Mouse (Mus musculus) central nervous system, embryonic 14 days (tissue): ENCODE measurements around the gene Rpl13a. TPM values are rescaled to one million over a fixed set of nuclear protein-coding genes. Genes with fewer than 3 reads are reported as not detected.

Experiments used
- polyA plus RNA-seq: library from polyadenylated mRNA; depleted of rRNA; stranded (reverse); fragments of >200 nt; gene quantifications from 2 replicates; pipeline ENCODE4 v1.2.3, GENCODE M21; 2012; rRNA removed

Rpl13a gene
- 2,227 and 2,905 TPM in 2 replicates for polyA plus RNA-seq

DNA sequence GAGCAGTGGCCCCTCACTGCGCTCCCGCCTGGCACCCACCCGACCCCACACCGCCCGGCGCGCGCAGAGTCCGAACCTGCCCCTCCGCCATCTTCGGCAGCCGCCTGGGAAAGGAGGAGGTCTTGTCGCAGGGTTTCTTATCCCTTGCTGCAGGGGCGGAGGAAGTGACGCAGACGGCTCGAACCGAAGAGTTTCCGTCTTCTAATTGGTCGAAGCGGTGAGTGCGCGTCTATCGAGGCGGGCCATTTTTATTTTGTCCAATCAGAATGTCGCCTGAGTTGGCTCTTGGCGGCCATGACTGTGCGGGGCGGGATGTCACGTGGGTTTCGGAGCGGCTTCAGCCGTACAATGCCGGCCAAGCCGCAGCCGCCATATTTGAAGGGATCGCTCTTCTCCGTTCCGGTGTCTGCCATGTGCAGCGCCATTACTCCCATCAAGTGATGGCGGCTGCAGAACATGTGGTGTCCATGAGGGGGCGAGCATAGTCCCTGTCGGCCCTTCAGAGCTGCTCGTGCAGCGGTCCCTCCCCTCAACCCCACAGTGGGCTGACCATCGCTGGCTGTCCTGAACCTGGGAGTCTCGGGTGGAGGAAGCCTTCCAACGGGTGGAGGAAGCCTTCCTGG is at the start of gene Rpl13a:
TSS of gene Rpl13a (minus strand) at position 138 of the 623 bp plus-strand sequence.

DNA sequence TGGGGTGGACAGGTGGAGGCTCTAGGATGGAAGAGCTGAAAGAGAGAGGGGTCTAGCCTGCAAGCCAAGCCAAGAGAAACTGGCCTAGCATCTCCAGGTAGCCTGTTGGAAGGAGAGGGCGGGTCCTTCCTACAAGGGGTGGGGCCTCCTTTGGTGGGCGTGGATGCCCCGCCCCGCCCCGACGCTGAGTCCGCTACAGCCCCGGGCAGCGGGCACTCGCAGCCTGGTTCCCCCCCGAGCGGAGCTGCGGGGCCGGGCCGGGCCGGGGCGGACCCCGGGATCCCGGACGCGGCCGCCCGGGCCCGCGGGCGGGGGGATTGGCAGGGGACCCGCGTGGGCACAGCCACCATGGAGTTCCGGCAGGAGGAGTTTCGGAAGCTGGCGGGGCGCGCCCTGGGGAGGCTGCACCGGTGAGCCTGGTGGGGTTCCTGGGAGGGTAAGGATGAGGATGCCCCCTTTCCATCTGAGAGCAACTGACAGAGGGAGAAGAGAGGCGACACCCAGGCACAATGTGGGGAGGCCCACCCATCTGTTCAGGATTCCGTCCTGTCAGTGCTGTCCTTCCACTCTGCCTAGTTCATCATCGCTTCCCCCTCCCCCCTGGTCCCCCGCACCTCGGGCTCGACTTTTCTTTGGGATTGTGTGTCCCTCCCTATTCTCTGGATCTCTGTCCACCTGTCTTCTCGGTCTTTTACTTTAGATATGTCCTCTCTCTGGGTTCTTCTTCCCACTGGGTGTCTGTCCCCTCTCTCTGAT is 35.4 kb upstream of the Rpl13a start, which contains the start of gene Slc17a7:
TSS of gene Slc17a7 (plus strand) at position 215 of the 756 bp plus-strand sequence.

DNA sequence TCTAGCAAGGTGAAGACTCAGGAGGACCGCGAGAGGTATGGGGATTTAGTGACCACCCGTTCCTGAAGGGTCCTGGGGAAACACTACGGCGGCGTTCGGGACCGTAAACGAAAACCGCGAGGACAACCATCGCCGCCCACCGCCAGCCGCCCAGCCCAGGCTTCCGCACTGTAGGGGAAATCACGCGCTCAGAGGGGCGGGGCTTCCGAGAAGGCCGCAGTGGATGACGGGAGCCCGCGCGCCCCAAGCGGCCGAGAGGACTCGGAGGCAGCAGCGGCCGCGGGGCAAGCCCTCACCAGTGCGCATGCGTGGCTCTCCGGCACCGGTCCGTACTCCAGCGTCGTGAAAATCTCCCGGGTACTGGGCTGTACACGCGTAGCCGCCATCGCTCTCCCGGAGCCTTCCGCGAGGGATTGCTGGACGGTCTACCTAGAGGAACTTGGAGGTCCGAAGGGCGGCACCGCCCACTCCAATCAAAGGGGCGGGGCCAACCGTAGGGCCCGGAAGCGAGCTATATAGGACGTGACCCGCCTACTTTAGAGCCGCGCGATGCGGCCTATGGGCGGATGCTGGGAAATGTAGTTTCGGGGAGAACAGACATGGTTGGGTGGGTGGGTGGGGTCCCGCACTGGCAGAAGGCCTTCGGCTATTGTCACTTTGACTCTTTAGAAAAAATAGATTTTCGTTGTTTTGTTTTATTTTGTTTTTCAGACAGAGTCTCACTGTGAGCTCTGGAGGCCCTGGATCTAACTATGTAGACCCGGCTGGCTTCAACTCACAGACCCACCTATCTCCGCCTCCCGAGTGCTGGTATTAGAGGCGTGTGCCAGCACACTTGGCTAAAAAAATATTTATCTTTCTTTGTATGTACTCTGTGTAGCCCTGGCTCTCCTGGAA is 25.8 kb upstream of the Rpl13a start, which contains the start of the genes Pih1d1 and Aldh16a1:
TSS of gene Pih1d1 (plus strand) at position 208 of the 897 bp plus-strand sequence.
TSS of gene Aldh16a1 (minus strand) at position 489 of the 897 bp plus-strand sequence.

DNA sequence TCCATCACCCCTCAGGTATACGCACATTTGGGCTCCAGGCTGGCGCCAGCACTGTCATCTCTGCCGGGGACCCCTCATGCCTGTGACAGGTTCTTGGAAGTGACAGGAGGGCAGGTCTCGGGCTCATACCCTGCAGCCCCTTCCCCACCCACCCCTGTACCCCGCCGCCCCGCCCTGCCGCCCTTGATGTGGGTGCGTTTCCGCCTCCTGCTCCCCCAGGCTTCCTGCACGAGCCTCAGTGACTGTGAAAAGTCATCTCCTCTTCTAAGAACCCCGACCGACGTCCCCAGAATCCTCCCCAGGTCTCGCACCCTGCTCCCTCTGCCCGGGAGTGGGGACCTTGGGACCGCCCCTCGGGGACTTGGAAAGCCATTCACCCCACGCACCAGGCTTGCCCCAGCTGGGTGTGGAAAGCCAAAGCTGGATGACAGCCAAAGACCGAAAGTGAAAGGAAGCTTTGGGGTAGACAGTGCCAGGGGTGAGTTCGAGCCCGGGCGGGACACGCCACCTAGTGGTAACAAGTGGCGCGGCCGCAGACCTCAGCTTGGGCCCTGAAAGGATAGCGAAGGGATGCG is 7.5 kb upstream of the Rpl13a start, which contains the start of the genes Gm45713 and Flt3l:
TSS of gene Gm45713 (minus strand) at position 239 of the 575 bp plus-strand sequence.
TSS of gene Flt3l (minus strand) at position 440 of the 575 bp plus-strand sequence.

DNA sequence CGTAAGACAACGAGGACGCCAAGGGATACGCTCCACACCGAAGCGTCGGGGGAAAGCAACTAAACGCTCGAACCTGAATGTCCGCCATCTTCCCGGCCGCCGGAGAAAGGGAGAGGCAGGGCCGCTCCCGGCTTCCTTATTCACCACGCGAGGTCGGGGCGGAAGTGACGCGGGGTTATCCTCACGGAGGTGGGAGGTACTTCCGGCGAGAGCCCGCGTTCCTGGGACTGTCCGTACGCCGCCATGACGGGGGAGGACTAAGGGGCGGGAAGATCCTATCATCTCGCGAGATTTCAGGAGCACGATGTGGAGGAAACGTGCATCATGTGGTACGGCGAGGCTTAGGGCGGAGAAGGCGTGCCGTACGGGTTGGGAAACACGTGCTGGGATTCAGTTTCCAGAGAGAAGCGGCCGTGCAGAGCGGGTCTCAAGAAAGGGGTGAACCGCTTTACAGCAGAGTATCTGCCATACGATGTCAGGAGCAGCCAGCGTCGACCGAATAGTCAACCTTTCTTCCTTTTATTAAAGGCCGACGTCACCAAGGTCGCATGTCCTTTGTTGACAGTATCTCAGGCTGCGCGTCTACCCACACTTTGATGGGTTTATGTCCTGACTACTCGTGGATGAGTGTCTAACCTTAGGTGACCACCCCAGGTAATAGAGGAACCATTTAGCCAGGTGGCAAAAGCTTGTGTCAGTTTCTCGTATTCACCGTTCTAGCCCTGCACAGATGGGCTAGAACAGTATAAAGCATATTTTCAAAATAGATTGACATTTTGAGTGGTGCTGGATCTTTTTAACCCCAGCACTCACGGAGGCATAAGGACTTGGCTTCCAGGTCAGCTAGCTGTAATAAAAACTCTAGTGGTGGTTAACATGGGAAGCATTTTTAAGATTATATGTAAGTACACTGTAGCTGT is 4.1 kb downstream of the Rpl13a start, which contains the start of gene Rps11:
TSS of gene Rps11 (minus strand) at position 216 of the 920 bp plus-strand sequence.

DNA sequence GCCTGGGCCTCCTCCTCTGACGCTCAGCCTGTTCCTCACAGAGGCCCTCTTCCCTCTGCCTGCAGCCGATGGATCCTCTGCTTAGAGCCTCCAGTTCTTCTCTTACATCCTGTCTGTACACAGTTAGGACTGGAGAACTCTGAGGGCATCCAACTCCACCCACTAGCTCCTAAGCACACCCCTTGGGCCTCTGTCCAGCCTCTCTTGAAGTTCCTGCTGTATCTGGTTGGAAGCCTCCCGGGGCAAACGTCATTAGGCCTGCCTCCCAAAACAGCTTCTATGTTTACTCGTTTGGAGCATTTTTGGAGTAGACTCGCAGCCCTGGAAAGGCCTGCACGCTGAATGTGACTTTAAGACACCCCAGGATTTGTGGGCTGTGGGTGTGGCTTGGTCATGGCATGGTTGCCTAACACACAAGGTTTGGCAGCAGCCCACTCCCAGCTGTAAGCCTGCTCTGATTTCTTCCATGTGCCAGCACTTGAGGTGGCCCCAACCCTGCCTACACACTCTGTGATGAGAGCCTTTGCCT is 24.8 kb downstream of the Rpl13a start, which contains the start of gene Fcgrt:
TSS of gene Fcgrt (minus strand) at position 200 of the 529 bp plus-strand sequence.

DNA sequence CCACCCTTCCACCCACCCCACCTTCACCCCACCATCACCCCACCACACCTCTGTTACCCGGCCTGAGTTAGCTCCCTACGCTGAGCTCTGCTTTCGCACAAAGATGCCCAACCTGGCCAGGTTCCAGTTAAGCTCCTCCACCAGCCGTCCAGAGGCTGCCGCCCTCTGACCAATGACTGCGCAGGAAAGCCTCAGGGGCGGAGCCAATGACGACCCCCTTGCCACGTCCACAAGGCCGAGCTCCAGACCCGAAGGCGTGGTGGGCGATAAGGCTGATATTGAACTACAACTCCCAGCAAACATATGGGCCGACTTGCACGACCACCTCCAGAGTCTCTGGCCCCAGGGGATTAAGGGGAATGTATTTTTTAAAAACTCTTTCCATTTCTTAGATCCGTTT is 36.5 kb downstream of the Rpl13a start, which contains the start of gene Rcn3:
TSS of gene Rcn3 (minus strand) at position 174 of the 400 bp plus-strand sequence.

Other genes starting within 250 kb of the Rpl13a start
- gene Med25, start 236.0 kb downstream of the Rpl13a start, polyA plus RNA-seq: 175 and 202 TPM in 2 replicates
- 33.8 and 34.7 TPM in 2 replicates for gene Fuz, start 232.7 kb downstream of the Rpl13a start, polyA plus RNA-seq
- gene Ap2a1, start 199.3 kb downstream of the Rpl13a start, polyA plus RNA-seq: 135 and 148 TPM in 2 replicates
- 0.04 and 0.23 TPM in 2 replicates for gene Tsks, start 185.6 kb downstream of the Rpl13a start, polyA plus RNA-seq
- gene Cpt1c, start 153.9 kb downstream of the Rpl13a start, polyA plus RNA-seq: 110 and 111 TPM in 2 replicates
- gene Prmt1, start 142.2 kb downstream of the Rpl13a start, polyA plus RNA-seq: 763 and 875 TPM in 2 replicates
- gene Irf3, start 131.1 kb downstream of the Rpl13a start, polyA plus RNA-seq: 131 and 137 TPM in 2 replicates
- gene Bcl2l12, start 130.0 kb downstream of the Rpl13a start, polyA plus RNA-seq: 31.9 and 33.7 TPM in 2 replicates
- 117 and 120 TPM in 2 replicates for gene Scaf1, start 112.4 kb downstream of the Rpl13a start, polyA plus RNA-seq
- gene Rras, start 110.8 kb downstream of the Rpl13a start, polyA plus RNA-seq: 18.7 and 27.8 TPM in 2 replicates
- gene Prr12, start 75.9 kb downstream of the Rpl13a start, polyA plus RNA-seq: 19.6 and 25.2 TPM in 2 replicates
- gene Nosip, start 66.3 kb downstream of the Rpl13a start, polyA plus RNA-seq: 88.9 and 93.3 TPM in 2 replicates
- gene Prrg2, start 66.1 kb downstream of the Rpl13a start, polyA plus RNA-seq: 24.3 and 28.4 TPM in 2 replicates
- gene Rcn3, start 36.5 kb downstream of the Rpl13a start, polyA plus RNA-seq: 110 and 224 TPM in 2 replicates
- gene Fcgrt, start 24.9 kb downstream of the Rpl13a start, polyA plus RNA-seq: 15.9 and 27.0 TPM in 2 replicates
- gene Rps11, start 4.3 kb downstream of the Rpl13a start, polyA plus RNA-seq: 611 and 637 TPM in 2 replicates
- gene Gm45713, start 7.5 kb upstream of the Rpl13a start, polyA plus RNA-seq: 0.25 TPM in 2 replicates
- 7.7 and 10.8 TPM in 2 replicates for gene Flt3l, start 7.7 kb upstream of the Rpl13a start, polyA plus RNA-seq
- gene Pih1d1, start 25.5 kb upstream of the Rpl13a start, polyA plus RNA-seq: 129 and 134 TPM in 2 replicates
- gene Aldh16a1, start 25.8 kb upstream of the Rpl13a start, polyA plus RNA-seq: 31.8 and 33.0 TPM in 2 replicates
- gene Slc17a7, start 35.2 kb upstream of the Rpl13a start, polyA plus RNA-seq: 12.2 and 25.0 TPM in 2 replicates
- 0.05 and 0.21 TPM in 2 replicates for gene Gfy, start 50.8 kb upstream of the Rpl13a start, polyA plus RNA-seq
- gene Pth2, start 52.2 kb upstream of the Rpl13a start, polyA plus RNA-seq: 0.20 and 0.23 TPM in 2 replicates
- 0.88 and 1.1 TPM in 2 replicates for gene Ccdc155, start 76.1 kb upstream of the Rpl13a start, polyA plus RNA-seq
- gene Dkkl1, start 83.4 kb upstream of the Rpl13a start, polyA plus RNA-seq: 2.0 and 3.2 TPM in 2 replicates
- gene Tead2, start 87.0 kb upstream of the Rpl13a start, polyA plus RNA-seq: 257 and 271 TPM in 2 replicates
- gene Cd37, start 110.4 kb upstream of the Rpl13a start, polyA plus RNA-seq: 1.6 and 1.8 TPM in 2 replicates
- 0.61 and 0.96 TPM in 2 replicates for gene Slc6a16, start 112.3 kb upstream of the Rpl13a start, polyA plus RNA-seq
- not detected in 2 replicates for gene Slc6a21, start 148.8 kb upstream of the Rpl13a start, polyA plus RNA-seq
- gene Trpm4, start 205.0 kb upstream of the Rpl13a start, polyA plus RNA-seq: 16.8 and 23.9 TPM in 2 replicates
- gene Hrc, start 206.5 kb upstream of the Rpl13a start, polyA plus RNA-seq: 1.1 and 3.8 TPM in 2 replicates
- gene Ppfia3, start 238.3 kb upstream of the Rpl13a start, polyA plus RNA-seq: 44.2 and 45.9 TPM in 2 replicates
- 14.4 and 15.8 TPM in 2 replicates for gene Lin7b, start 241.8 kb upstream of the Rpl13a start, polyA plus RNA-seq